Mouse (Mus musculus) Patski (cell line): Measurements from ENCODE around the gene Rgp1. TPM values are rescaled to one million over a fixed set of nuclear protein-coding genes. Genes with fewer than 3 reads are reported as not detected.
A peak's percentile ranks its signal among the peaks of the same experiment; 100 is the strongest.

Experiments
- ATAC-seq: fragments of 100-300 bp; one replicate; pipeline ENCODE4 v1.8.0; 2021
- CTCF ChIA-PET: fragments of 350-600 bp; sonication (Branson Sonifier 250); formaldehyde crosslinking; loops from one replicate; lab custom pipeline; 2022; ENCODE audit warnings: inconsistent platforms; lab: Charles Lee
- POLR2A ChIA-PET: fragments of 350-600 bp; sonication (Branson Sonifier 250); formaldehyde crosslinking; loops from one replicate; lab custom pipeline; 2022; ENCODE audit warnings: antibody characterized with exemption, inconsistent platforms; lab: Charles Lee
- DNase-seq: peaks from one replicate; pipeline ENCODE4 v3.0.0-alpha.2; 2011; ENCODE audit warnings: low read depth, low spot score
- H3K27me3 ChIP-seq: fragments of 371-371 bp; one replicate; pipeline ENCODE4 v1.5.1; 2021
- CTCF ChIP-seq: fragments of 100-300 bp; IDR thresholded peaks from one replicate; pipeline ENCODE4 v1.5.1; 2021
- in situ Hi-C: fragments of 300-500 bp; cut with MboI; formaldehyde crosslinking; loops from 3 replicates; pipeline ENCODE4 v1.11.1; 2018; ENCODE audit warnings: low pct_unique_long_range_greater_than_20kb, mixed read lengths
- polyA plus RNA-seq: library from polyadenylated mRNA; unstranded; gene quantifications from one replicate; pipeline ENCODE4 v1.2.3, GENCODE M21; 2021

Gene Rgp1
- polyA plus RNA-seq, 1 experiment from 2014 or later: 25.3 TPM

DNA sequence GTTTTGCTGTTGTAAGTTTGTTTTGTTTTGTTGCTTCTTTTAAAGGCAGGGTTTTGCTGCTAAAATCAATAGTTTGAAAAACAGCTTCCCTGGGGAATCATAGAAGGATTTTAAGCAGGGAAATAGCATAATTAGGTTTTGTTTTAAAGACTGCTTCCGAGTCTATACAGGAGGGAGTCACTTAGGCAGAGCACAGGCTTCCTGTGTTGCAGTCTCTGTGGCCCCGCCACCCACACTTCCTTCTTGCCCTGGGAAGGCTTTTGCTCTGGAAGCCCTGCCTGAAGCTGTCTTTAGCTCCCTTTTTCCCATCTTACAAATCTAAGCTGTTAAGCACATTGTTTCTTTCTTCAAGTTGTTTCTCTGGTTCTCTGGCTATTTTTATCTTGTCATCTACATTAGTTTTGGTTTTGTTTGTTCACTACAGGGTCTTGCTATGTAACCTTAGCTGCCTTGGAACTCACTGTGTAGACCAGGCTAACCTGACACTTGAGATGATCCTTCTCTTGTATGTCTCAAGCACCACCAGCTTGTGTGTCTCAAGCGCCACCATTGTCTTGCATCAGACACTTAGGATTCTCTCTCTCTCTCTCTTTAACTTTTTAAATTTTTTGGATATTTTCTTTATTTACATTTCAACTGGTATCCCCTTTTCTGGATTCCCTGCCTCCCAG is 34.7 kb downstream of the Rgp1 start:
- ChIA-PET POLR2A (no interaction called here), CTCF (no interaction called here)
- DNase-seq (no peak), ATAC-seq (no peak)
- no peaks in the 10 kb centered on the region for H3K27me3 ChIP-seq
- in situ Hi-C loops: no loop called here
- TF ChIP-seq CTCF: no peak

GRCm38 (mm10) chr4:43620146-43620778 is 41.7 kb downstream of the Rgp1 start:
- H3K27me3 ChIP-seq: no peaks in the 10 kb centered on the region
- ChIA-PET CTCF (no interaction called here), POLR2A (no interaction called here)
- DNase-seq (no peak), ATAC-seq (no peak)
- no peak for TF ChIP-seq CTCF
- in situ Hi-C loops: no loop called here

DNA sequence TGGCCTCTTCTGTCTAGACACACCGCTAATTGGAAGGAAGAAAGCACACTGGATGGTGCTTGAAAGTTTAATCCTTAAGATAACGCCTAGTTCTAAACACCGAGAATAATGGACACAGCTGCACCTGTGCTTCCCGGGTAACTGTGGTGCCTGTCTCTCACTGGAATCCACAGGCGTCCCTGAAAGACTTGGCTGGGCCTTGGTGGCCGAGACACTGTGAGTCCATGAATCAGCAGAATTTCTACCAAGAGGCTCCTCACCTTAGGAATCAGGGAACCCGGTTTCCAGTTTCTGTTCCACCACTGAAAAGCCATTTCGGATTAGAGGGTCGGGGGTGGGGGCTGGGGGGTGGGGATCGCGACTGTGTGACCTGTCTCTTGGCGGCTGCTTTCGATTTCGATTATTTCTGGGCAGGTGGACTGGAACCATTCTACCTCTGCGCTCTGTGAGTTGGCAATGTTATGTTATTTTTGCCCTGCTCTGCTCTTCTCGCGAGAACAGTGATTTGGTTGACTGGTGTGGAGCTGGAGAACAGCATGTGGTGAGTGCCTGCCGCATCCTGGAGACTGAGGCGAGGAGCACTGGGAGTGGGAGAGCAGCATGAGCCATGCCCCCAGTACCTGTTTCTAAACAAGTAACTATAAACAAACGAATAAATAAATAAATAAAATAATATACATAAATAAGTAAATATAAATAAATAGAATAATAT is 50.7 kb downstream of the Rgp1 start:
- H3K27me3 ChIP-seq: no peaks in the 10 kb centered on the region
- DNase-seq (no peak), ATAC-seq (no peak)
- no peak for TF ChIP-seq CTCF
- ChIA-PET CTCF (interaction anchor here (1.0 to 1.8 kb wide), 18 partner anchors 12 to 204 kb away, joined by 3 to 15 read pairs (median 4); partner anchors contain the start of genes Creb3, Olfr71 and Tln1), POLR2A (no interaction called here)
- in situ Hi-C loops: no loop called here

GRCm38 (mm10) chr4:43630030-43630581 is 51.6 kb downstream of the Rgp1 start:
- H3K27me3 ChIP-seq: no peaks in the 10 kb centered on the region
- DNase-seq (peak; percentile 59), ATAC-seq (peak; percentile 49)
- no peak for TF ChIP-seq CTCF
- ChIA-PET POLR2A (interaction anchor here (1.0 to 1.3 kb wide), 2 partner anchors 23 to 37 kb away, joined by 3 to 4 read pairs; no protein-coding TSS in a partner anchor), CTCF (interaction anchor here (0.7 to 1.8 kb wide), 21 partner anchors 11 to 203 kb away, joined by 3 to 15 read pairs (median 4); partner anchors contain the start of genes Creb3, Hint2, Olfr71 and Tln1)
- in situ Hi-C loops: loop anchor here (5.0 kb wide), 1 partner anchor 77 kb away; no protein-coding TSS in a partner anchor

DNA sequence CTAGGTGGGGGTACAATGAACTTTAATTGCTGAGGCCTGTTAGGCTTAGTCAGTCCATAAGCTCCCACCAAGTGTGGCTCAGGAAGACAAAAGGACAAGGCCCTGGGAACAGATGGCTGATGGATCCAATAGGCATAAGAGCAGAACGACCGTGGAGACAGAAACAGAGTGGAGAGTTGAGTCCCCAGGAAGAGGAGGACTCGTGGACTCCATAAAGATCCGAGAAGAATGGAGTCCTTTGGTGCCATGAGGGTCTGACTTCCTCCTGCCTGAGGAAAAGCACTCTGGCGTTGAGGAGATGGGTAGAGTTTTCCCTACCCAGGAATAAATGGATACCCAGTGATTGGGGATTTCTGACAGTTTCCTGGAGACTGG is 52.1 kb downstream of the Rgp1 start:
- no peaks in the 10 kb centered on the region for H3K27me3 ChIP-seq
- no peak for DNase-seq
- POLR2A ChIA-PET: interaction anchor here (1.0 to 1.3 kb wide), 2 partner anchors 24 to 36 kb away, joined by 3 to 4 read pairs; no protein-coding TSS in a partner anchor
- no peak for ATAC-seq
- no peak for TF ChIP-seq CTCF
- CTCF ChIA-PET: interaction anchor here (0.7 to 1.8 kb wide), 17 partner anchors 11 to 113 kb away, joined by 3 to 15 read pairs (median 4); partner anchors contain the start of genes Creb3, Hint2, Olfr71 and Tln1
- in situ Hi-C loops: loop anchor here (5.0 kb wide), 1 partner anchor 77 kb away; no protein-coding TSS in a partner anchor

DNA sequence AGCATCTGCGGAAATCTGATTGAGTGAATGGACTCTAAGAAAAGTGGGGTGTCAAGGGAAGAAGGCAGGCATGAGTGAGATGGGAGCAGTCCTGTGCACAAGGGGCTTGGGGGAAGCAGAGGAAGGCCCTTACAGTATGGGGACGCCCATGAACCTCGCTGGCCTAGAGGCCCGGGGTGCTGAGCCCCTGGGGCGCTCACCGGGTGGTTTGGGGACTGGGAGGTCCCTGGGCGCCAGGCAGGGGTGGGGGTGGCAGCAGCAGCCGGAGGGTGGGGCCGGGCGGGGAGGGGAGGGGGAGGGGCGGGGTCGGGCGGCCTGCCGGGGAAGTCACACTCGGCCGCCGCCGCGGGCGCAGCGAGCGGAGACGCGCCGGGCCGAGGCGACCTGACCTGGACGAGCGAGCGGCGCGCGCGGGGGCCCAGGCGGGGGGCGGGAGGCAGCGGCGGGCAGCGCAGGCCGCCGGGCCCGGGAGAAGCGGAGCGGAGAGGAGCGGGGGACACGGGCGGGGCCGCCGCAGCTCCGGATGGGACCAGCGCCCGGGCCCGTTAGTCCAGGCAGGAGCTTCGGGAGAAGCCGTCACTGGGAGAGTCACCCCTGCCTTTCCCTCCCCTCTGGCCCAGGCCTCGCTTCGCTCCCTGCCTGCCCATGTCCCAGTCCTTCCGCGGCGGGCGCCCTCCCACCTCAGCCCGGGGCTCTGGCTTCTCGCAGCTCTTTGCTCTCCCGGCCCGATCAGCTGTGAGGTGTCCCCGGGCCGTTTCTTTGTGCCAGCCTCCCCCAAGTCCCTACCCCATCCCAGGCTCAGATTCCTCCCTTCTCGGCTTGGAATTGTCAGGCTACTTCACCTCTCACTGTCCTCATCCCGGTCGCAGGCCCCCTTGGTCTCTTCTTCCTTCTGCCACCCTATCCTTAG is 52.8 kb downstream of the Rgp1 start, which contains the start of gene Npr2:
Gene Npr2, plus strand, starts transcription at position 890 of the 910 bp plus-strand sequence.
- no peaks in the 10 kb centered on the region for H3K27me3 ChIP-seq
- CTCF ChIA-PET: interaction anchor here (1.0 to 1.8 kb wide), 9 partner anchors 13 to 113 kb away, joined by 3 to 15 read pairs (median 4); partner anchors contain the start of gene Hint2
- ATAC-seq: peak; percentile 26
- no peak for DNase-seq
- TF ChIP-seq CTCF: no peak
- POLR2A ChIA-PET: interaction anchor here (1.0 to 1.8 kb wide), 3 partner anchors 24 to 37 kb away, joined by 3 to 5 read pairs (median 4); no protein-coding TSS in a partner anchor
- in situ Hi-C loops: loop anchor here (5.0 kb wide), 1 partner anchor 76 kb away; no protein-coding TSS in a partner anchor

DNA sequence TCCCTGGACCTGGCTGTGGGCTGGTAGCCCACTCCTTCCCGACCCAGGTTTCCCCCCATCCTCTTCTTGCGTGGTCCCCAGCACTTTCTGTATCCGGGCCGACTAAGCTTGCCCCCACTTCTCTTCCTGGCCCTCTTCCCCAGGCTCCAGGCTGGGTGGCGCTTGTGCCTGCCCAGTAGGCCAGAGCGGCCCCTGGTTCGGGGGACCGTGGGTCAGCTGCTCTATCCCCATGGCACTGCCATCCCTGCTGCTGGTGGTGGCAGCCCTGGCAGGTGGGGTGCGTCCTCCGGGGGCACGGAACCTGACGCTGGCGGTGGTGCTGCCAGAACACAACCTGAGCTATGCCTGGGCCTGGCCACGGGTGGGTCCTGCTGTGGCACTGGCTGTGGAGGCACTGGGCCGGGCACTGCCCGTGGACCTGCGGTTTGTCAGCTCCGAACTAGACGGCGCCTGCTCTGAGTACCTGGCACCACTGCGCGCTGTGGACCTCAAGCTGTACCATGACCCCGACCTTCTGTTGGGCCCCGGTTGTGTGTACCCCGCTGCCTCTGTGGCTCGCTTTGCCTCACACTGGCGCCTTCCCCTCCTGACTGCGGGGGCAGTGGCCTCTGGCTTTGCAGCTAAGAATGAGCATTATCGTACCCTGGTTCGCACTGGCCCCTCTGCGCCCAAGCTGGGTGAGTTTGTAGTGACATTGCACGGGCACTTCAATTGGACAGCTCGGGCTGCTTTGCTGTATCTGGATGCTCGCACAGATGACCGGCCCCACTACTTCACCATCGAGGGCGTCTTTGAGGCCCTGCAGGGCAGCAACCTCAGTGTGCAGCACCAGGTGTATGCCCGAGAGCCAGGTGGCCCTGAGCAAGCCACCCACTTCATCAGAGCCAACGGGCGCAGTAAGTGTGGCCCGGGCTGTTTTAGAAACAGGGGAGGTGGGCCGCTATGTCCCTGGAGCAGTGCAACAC is 53.7 kb downstream of the Rgp1 start:
- POLR2A ChIA-PET: interaction anchor here (1.8 kb wide), 1 partner anchor 36 kb away, joined by 5 read pairs; no protein-coding TSS in a partner anchor
- CTCF ChIA-PET: interaction anchor here (1.0 to 1.3 kb wide), 2 partner anchors 34 kb away, joined by 3 to 4 read pairs; no protein-coding TSS in a partner anchor
- in situ Hi-C loops: loop anchor here (5.0 kb wide), 1 partner anchor 75 kb away; no protein-coding TSS in a partner anchor
- no peak for TF ChIP-seq CTCF
- ATAC-seq: no peak
- H3K27me3 ChIP-seq: no peaks in the 10 kb centered on the region
- DNase-seq: no peak

DNA sequence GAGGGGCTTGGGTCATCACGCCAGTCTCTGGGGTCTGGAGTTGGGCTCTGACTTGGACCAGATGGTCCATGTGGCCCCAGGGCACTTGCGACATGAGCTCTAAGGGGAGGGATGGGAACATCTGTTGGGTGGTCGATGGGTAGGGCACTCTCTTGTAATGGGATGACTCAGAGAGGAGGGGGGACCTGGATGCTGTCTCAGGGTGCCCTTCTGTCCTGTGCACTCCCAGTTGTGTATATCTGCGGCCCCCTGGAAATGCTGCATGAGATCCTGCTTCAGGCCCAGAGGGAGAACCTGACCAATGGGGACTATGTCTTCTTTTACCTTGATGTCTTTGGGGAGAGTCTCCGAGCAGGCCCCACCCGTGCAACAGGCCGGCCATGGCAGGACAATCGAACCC is 54.8 kb downstream of the Rgp1 start:
- no peaks in the 10 kb centered on the region for H3K27me3 ChIP-seq
- in situ Hi-C loops: loop anchor here (5.0 kb wide), 1 partner anchor 74 kb away; no protein-coding TSS in a partner anchor
- TF ChIP-seq CTCF: no peak
- ATAC-seq: no peak
- CTCF ChIA-PET: interaction anchor here (1.0 kb wide), 1 partner anchor 33 kb away, joined by 3 read pairs; no protein-coding TSS in a partner anchor
- POLR2A ChIA-PET: no interaction called here
- no peak for DNase-seq
